Mouse (Mus musculus) liver, postnatal 0 days (tissue): ENCODE measurements at regions not wholly inside any gene's neighbourhood (a gene's known extent, or its start where the extent isn't known, plus 50 kb on each side); places are given as distances from the start of the nearest gene placed in this dataset.

Experiments used
- CTCF ChIP-seq: sonication (generic); IDR thresholded peaks from 2 replicates; pipeline ENCODE4 v1.5.1; 2016; ENCODE audit warnings: antibody characterized with exemption, low read depth
- EP300 ChIP-seq: IDR thresholded peaks from 2 replicates; pipeline ENCODE4 v1.6.1; 2016; ENCODE audit warnings: antibody characterized with exemption, low read depth, mild to moderate bottlenecking

- TF ChIP-seq CTCF (no peak), EP300 (no peak)
Observed at GRCm38 (mm10) chr3:99512933-99513332, 272.8 kb downstream of the Tbx15 start.
